Comparison of ENCODE assay signal across 8 mouse cellular contexts in the genomic region with DNA sequence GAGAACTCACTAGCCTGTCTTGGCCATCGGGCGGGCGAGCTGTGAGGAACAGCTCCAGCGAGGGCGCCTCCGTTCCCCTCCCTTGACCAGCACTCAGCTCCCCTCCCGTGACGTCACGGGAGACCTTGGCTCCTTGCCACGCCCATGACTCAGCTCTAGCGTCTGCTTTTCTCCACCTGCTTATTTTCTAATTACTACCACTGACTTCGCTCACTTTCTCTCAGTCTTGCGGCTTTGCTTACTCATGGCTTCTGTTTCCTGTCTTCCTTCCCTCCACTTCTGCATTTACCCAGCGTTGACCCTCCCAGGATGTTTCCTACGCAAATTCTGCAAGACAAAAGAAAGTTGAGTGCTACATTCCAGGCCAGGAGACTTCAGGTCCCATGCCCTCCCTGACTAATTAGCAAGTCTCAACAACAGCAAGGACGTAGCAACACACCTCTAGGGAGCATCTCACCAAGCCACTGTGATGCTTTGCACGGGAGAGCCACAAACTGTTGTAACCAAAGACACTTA. TPM values are rescaled to one million over a fixed set of nuclear protein-coding genes. Genes with fewer than 3 reads are reported as not detected.
DNase-seq lines count a peak whose midpoint lies in the region; ATAC-seq lines count a peak whose summit lies in the region.

No protein-coding gene starts in this region.

- no peaks in the 10 kb centered on the region for H3K9me3 ChIP-seq in forebrain, embryonic 13.5 days (replicated peaks)

- H3K4me1 ChIP-seq in forebrain, embryonic 13.5 days: peaks cover 8% of the 10 kb centered on the region

- intact Hi-C loops in left cerebral cortex, postnatal 4 days (cut with DNase I): no loop called here

- no peaks in the 10 kb centered on the region for H3K36me3 ChIP-seq in forebrain, embryonic 13.5 days (ENCODE audit: poor library complexity, severe bottlenecking)

- no peak overlapping the region for H3K4me3 ChIP-seq in forebrain, embryonic 13.5 days

- no peak overlapping the region for H3K9ac ChIP-seq in forebrain, embryonic 13.5 days

- H3K4me2 ChIP-seq in forebrain, embryonic 13.5 days: peak overlapping the region; percentile 48

- DNase-seq in NIH3T3 (ENCODE audit: low read depth): peak; percentile 77
- peak; percentile 75 for DNase-seq in c-Kit-positive CD71-positive TER-119-positive erythroid progenitor cells, embryonic 14.5 days (ENCODE audit: low spot score)
- DNase-seq in heart, postnatal 4 days: peak; percentile 80
- peak; percentile 60 for DNase-seq in left cerebral cortex, postnatal 4 days
- DNase-seq in mesoderm, embryonic 11.5 days (ENCODE audit: low read depth, low spot score): peak; percentile 75
- DNase-seq in right cerebral cortex, postnatal 25 days: peak; percentile 17
- DNase-seq in frontal cortex, postnatal 25 days (ENCODE audit: low spot score in 2 of 2): no peak

- peak; percentile 58; the same call in 1 of the 2 replicates for ATAC-seq in forebrain, embryonic 13.5 days

- H3K27ac ChIP-seq in forebrain, embryonic 13.5 days: no peak overlapping the region

- WGBS in forebrain, embryonic 13.5 days: 3% methylated on average over 17 of the region's 17 CpGs

- H3K27me3 ChIP-seq in forebrain, embryonic 13.5 days: no peaks in the 10 kb centered on the region

RNA-seq across cellular contexts. Expression of gene Kras, which starts 26.3 kb away (rescaled TPM):
- polyA plus RNA-seq in forebrain, embryonic 13.5 days (2015; fragmentation: Nextera tagmentation; extraction: Ambion mirVana): 107 and 114 TPM in 2 replicates
- total RNA-seq in heart, postnatal 4 days (2021): 10 to 100 TPM; 49.2 to 50.5 TPM
- total RNA-seq in left cerebral cortex, postnatal 4 days (2021): 10 to 100 TPM; 96.4 to 98.4 TPM

Comparison
In these comparisons a context has a peak if more than half of its experiments do, and no peak if none do; other contexts are left out.
1. DNase-seq: peak in NIH3T3 (single experiment), c-Kit-positive CD71-positive TER-119-positive erythroid progenitor cells, embryonic 14.5 days (single experiment), heart, postnatal 4 days (single experiment), left cerebral cortex, postnatal 4 days (single experiment), mesoderm, embryonic 11.5 days (single experiment) and right cerebral cortex, postnatal 25 days (single experiment); none in frontal cortex, postnatal 25 days (0 of 2).